21 mouse cellular contexts compared by ENCODE assay signal in the genomic region with DNA sequence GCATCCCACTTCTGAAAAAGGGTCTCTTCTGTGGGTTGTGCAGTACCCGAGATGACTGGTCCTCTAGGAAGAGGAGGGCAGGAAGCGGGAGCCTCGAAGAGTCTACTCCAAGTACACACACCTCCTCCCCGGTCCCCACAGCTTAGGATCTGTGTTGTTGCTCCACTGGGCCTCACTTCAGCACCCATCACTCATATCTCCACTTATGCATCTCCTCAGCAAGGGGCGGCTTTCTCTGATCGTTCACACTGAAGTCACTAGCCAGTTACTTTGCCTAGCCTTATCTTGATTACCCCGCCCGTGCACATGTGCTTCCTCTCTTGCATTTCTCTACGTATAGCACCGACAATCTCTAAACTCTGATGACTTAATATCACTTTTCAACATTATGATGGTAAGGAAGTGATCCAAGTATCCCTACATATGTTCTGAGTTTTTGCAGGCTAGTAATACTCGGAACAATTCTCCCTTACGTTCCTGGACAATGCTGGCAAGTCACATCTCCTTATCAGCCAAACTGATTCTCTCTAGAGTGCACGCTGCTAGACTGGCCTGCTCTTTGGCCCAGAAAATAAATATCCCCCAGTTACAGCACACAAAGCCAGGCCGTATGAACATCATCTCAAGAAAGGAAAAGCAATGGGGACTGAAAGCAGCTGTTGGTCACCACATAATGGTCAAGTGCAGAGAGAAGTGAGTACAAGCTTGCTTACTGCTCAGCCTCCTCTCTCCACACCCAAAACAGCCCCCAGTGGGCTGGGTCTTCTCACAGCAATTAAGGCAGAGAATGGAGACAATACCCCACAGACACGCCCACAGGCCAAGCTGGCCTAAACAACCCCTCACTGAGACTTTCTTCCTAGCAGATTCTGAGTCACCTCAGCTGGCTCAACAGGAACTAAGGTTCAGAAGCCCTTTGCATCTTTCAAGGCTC. TPM values are rescaled to one million over a fixed set of nuclear protein-coding genes. Genes with fewer than 3 reads are reported as not detected.
A peak's percentile ranks its signal among the peaks of the same experiment; 100 is the strongest.
DNase-seq lines count a peak whose midpoint lies in the region; ATAC-seq and TF ChIP-seq lines count a peak whose summit lies in the region.
"Had no signal": no experiment of that assay in that cellular context is flagged by ENCODE, and none has a peak within 500 bp of the region (broad histone marks: within the 10 kb centered on the region; RNA-seq: fewer than 3 reads in every experiment).

No protein-coding gene starts in this region.

- 88% methylated on average over 15 of the region's 15 CpGs for WGBS in forebrain, embryonic 11.5 days
- WGBS in forebrain, embryonic 16.5 days: 89% methylated on average over 15 of the region's 15 CpGs
- WGBS in stomach, embryonic 16.5 days: 61% methylated on average over 15 of the region's 15 CpGs
- 60% methylated on average over 15 of the region's 15 CpGs for WGBS in stomach, postnatal 0 days

- H3K9me3 ChIP-seq in forebrain, embryonic 11.5 days (ENCODE audit: control insufficient read depth, low read length): no peaks in the 10 kb centered on the region
- 0 out of 2 replicates have a peak, but pooled peaks cover 2% of the 10 kb centered on the region for H3K9me3 ChIP-seq in forebrain, embryonic 16.5 days (ENCODE audit: control insufficient read depth, low read length)
- H3K9me3 ChIP-seq in stomach, embryonic 16.5 days (replicated peaks; ENCODE audit: control insufficient read depth, low read length): no peaks in the 10 kb centered on the region
- H3K9me3 ChIP-seq in stomach, postnatal 0 days (ENCODE audit: control insufficient read depth, low read length): no peaks in the 10 kb centered on the region

- TF ChIP-seq EP300 in stomach, postnatal 0 days (optimal IDR thresholded peaks at IDR 0.05): no peak

- no peak for ATAC-seq in forebrain, embryonic 11.5 days (replicated peaks; ENCODE audit: low FRiP score)
- no peak for ATAC-seq in forebrain, embryonic 16.5 days
- peak; percentile 33; the same call in 1 of the 2 replicates for ATAC-seq in stomach, embryonic 16.5 days (ENCODE audit: insufficient read depth, low FRiP score)
- no peak for ATAC-seq in stomach, postnatal 0 days (ENCODE audit: low FRiP score, low TSS enrichment)
- peak; percentile 95 for ATAC-seq in megakaryocyte-erythroid progenitor cell, adult 5-6 weeks (replicated peaks; ENCODE audit: low FRiP score, low TSS enrichment, poor library complexity, severe bottlenecking)
- ATAC-seq: forebrain, embryonic 14.5 days had no signal

- H3K4me2 ChIP-seq in forebrain, embryonic 11.5 days (ENCODE audit: low read depth, low read length, severe bottlenecking): no peak overlapping the region
- no peak overlapping the region for H3K4me2 ChIP-seq in forebrain, embryonic 16.5 days (ENCODE audit: low read length)
- no peak overlapping the region for H3K4me2 ChIP-seq in stomach, embryonic 16.5 days (ENCODE audit: low read depth, low read length)
- H3K4me2 ChIP-seq in stomach, postnatal 0 days (replicated peaks; ENCODE audit: low read depth): no peak overlapping the region

- no peaks in the 10 kb centered on the region for H3K4me1 ChIP-seq in forebrain, embryonic 11.5 days (replicated peaks; ENCODE audit: control insufficient read depth, insufficient read depth, low read length)
- no peaks in the 10 kb centered on the region for H3K4me1 ChIP-seq in forebrain, embryonic 16.5 days (replicated peaks; ENCODE audit: control insufficient read depth, insufficient read depth, low read length)
- H3K4me1 ChIP-seq in stomach, embryonic 16.5 days (ENCODE audit: control insufficient read depth, insufficient read depth, low read length): 0 out of 2 replicates have a peak, but pooled peaks cover 4% of the 10 kb centered on the region
- no peaks in the 10 kb centered on the region for H3K4me1 ChIP-seq in stomach, postnatal 0 days (replicated peaks; ENCODE audit: control insufficient read depth, insufficient read depth)

- TF ChIP-seq CTCF in stomach, postnatal 0 days (IDR thresholded peaks at IDR 0.05; ENCODE audit: low read depth): no peak

- peak; percentile 46 for DNase-seq in forebrain, embryonic 11.5 days (ENCODE audit: low spot score)
- DNase-seq in kidney, postnatal 4 days: peak; percentile 16 to 47
- no peak for DNase-seq in kidney, adult 18-20 months
- no peak for DNase-seq in stomach, postnatal 0 days (ENCODE audit: low spot score)
- DNase-seq in layer of hippocampus, postnatal 25 days (ENCODE audit: extremely low spot score in 1 of 2, low spot score in 1 of 2): no peak
- DNase-seq: adrenal gland, postnatal 10 days; cerebellum, adult 2 months; heart, adult 2 months; kidney, adult 9 months; midbrain, embryonic 14.5 days; right cerebral cortex, postnatal 25 days had no signal

- no peak overlapping the region for H3K9ac ChIP-seq in forebrain, embryonic 11.5 days (ENCODE audit: low read length)
- H3K9ac ChIP-seq in forebrain, embryonic 16.5 days (replicated peaks; ENCODE audit: low read depth, low read length): no peak overlapping the region
- no peak overlapping the region for H3K9ac ChIP-seq in stomach, embryonic 16.5 days (ENCODE audit: low read length)
- no peak overlapping the region for H3K9ac ChIP-seq in stomach, postnatal 0 days (ENCODE audit: low read length)

- no peak overlapping the region for H3K27ac ChIP-seq in forebrain, embryonic 11.5 days (ENCODE audit: low read depth, low read length)
- no peak overlapping the region for H3K27ac ChIP-seq in forebrain, embryonic 16.5 days (ENCODE audit: low read length)
- H3K27ac ChIP-seq in stomach, embryonic 16.5 days (ENCODE audit: low read length): no peak overlapping the region
- H3K27ac ChIP-seq in stomach, postnatal 0 days (replicated peaks): no peak overlapping the region
- H3K27ac ChIP-seq: heart, adult 2 months had no signal

- H3K4me3 ChIP-seq in forebrain, embryonic 11.5 days (ENCODE audit: low read depth, low read length): no peak overlapping the region
- no peak overlapping the region for H3K4me3 ChIP-seq in forebrain, embryonic 16.5 days (replicated peaks; ENCODE audit: low read length)
- no peak overlapping the region for H3K4me3 ChIP-seq in stomach, embryonic 16.5 days (replicated peaks; ENCODE audit: low read length)
- no peak overlapping the region for H3K4me3 ChIP-seq in stomach, postnatal 0 days (ENCODE audit: low read depth, low read length)
- H3K4me3 ChIP-seq: heart, adult 2 months had no signal

- no peaks in the 10 kb centered on the region for H3K36me3 ChIP-seq in forebrain, embryonic 11.5 days (ENCODE audit: control insufficient read depth, insufficient read depth, low read length)
- H3K36me3 ChIP-seq in forebrain, embryonic 16.5 days (ENCODE audit: control insufficient read depth, insufficient read depth): no peaks in the 10 kb centered on the region
- no peaks in the 10 kb centered on the region for H3K36me3 ChIP-seq in stomach, embryonic 16.5 days (ENCODE audit: control insufficient read depth, insufficient read depth, low read length)
- no peaks in the 10 kb centered on the region for H3K36me3 ChIP-seq in stomach, postnatal 0 days (ENCODE audit: control insufficient read depth, insufficient read depth, low read length)

- no peaks in the 10 kb centered on the region for H3K27me3 ChIP-seq in forebrain, embryonic 11.5 days (ENCODE audit: control insufficient read depth, insufficient read depth, low read length)
- H3K27me3 ChIP-seq in forebrain, embryonic 16.5 days (replicated peaks; ENCODE audit: control insufficient read depth, insufficient read depth, low read length): no peaks in the 10 kb centered on the region
- no peaks in the 10 kb centered on the region for H3K27me3 ChIP-seq in stomach, embryonic 16.5 days (ENCODE audit: control insufficient read depth, insufficient read depth, low read length)
- H3K27me3 ChIP-seq in stomach, postnatal 0 days (ENCODE audit: control insufficient read depth, insufficient read depth, low read length): no peaks in the 10 kb centered on the region

RNA-seq across cellular contexts. Expression of a gene that starts 56.8 kb away (rescaled TPM):
- 0.31 and 0.33 TPM in 2 replicates for polyA plus RNA-seq in forebrain, embryonic 11.5 days (2014; fragmentation: Nextera tagmentation; extraction: Ambion mirVana)
- polyA plus RNA-seq in forebrain, embryonic 16.5 days (2015; fragmentation: Nextera tagmentation; extraction: Ambion mirVana): 0.70 and 0.73 TPM in 2 replicates
- polyA plus RNA-seq in stomach, embryonic 16.5 days (2015; fragmentation: Nextera tagmentation; extraction: Ambion mirVana): 0.61 and 1.1 TPM in 2 replicates
- 0.16 and 0.18 TPM in 2 replicates for polyA plus RNA-seq in stomach, postnatal 0 days (2015; fragmentation: Nextera tagmentation; extraction: Ambion mirVana)
- total RNA-seq in megakaryocyte-erythroid progenitor cell, adult 5-6 weeks (2014; fragmentation: Nextera tagmentation): not detected in 2 replicates
- total RNA-seq in megakaryocyte-erythroid progenitor cell, adult 5-6 weeks (2017): not detected in 2 replicates
- total RNA-seq in layer of hippocampus, postnatal 25 days (2021): 1 to 10 TPM in 1 of 2 experiments, under 1 TPM in 1; 0.81 to 1.9 TPM
- total RNA-seq: gastrocnemius, adult 18-20 months; hematopoietic stem cell, adult 5-6 weeks had no signal

RNA-seq across cellular contexts. Expression of a gene that starts 58.2 kb away (rescaled TPM):
- not detected in 2 replicates for polyA plus RNA-seq in forebrain, embryonic 11.5 days (2014; fragmentation: Nextera tagmentation; extraction: Ambion mirVana)
- not detected in 2 replicates for polyA plus RNA-seq in forebrain, embryonic 16.5 days (2015; fragmentation: Nextera tagmentation; extraction: Ambion mirVana)
- not detected in 2 replicates for polyA plus RNA-seq in stomach, embryonic 16.5 days (2015; fragmentation: Nextera tagmentation; extraction: Ambion mirVana)
- not detected in 2 replicates for polyA plus RNA-seq in stomach, postnatal 0 days (2015; fragmentation: Nextera tagmentation; extraction: Ambion mirVana)
- not detected in 2 replicates for total RNA-seq in megakaryocyte-erythroid progenitor cell, adult 5-6 weeks (2014; fragmentation: Nextera tagmentation)
- not detected in 2 replicates for total RNA-seq in megakaryocyte-erythroid progenitor cell, adult 5-6 weeks (2017)
- total RNA-seq in layer of hippocampus, postnatal 25 days (2021): not detected
- total RNA-seq: adrenal gland, postnatal 10 days; gastrocnemius, adult 18-20 months; hematopoietic stem cell, adult 5-6 weeks; layer of hippocampus, postnatal 14 days; left cerebral cortex, postnatal 25 days had no signal
- polyA plus RNA-seq: cerebellum, adult 2 months; cortical plate, adult 2 months; forebrain, embryonic 14.5 days; midbrain, embryonic 14.5 days; urinary bladder, adult 2 months had no signal

Comparison
In these comparisons a context has a peak if more than half of its experiments do, and no peak if none do; other contexts are left out.
1. ATAC-seq: peak in stomach, embryonic 16.5 days (single experiment) and megakaryocyte-erythroid progenitor cell, adult 5-6 weeks (single experiment); none in forebrain, embryonic 11.5 days (single experiment), forebrain, embryonic 16.5 days (single experiment) and stomach, postnatal 0 days (single experiment).
2. DNase-seq: peak in forebrain, embryonic 11.5 days (single experiment) and kidney, postnatal 4 days (2 of 2); none in kidney, adult 18-20 months (single experiment), stomach, postnatal 0 days (single experiment) and layer of hippocampus, postnatal 25 days (0 of 2).